Mouse (Mus musculus) layer of hippocampus, adult 18-20 months (tissue): ENCODE data around the gene Slco3a1. TPM values are rescaled to one million over a fixed set of nuclear protein-coding genes. Genes with fewer than 3 reads are reported as not detected.

Experiments used
- DNase-seq, 2 experiments: peaks; one replicate each; pipeline ENCODE4 v3.0.0; 2022; ENCODE audit warnings: low spot score in 2 of 2
- total RNA-seq, 2 experiments: library from RNA; stranded (reverse); gene quantifications; 2 replicates each; pipeline ENCODE4 v1.2.3; 2021

The Slco3a1 gene
- total RNA-seq, 2 experiments from 2014 or later: 51.9 to 53.4 TPM

DNA sequence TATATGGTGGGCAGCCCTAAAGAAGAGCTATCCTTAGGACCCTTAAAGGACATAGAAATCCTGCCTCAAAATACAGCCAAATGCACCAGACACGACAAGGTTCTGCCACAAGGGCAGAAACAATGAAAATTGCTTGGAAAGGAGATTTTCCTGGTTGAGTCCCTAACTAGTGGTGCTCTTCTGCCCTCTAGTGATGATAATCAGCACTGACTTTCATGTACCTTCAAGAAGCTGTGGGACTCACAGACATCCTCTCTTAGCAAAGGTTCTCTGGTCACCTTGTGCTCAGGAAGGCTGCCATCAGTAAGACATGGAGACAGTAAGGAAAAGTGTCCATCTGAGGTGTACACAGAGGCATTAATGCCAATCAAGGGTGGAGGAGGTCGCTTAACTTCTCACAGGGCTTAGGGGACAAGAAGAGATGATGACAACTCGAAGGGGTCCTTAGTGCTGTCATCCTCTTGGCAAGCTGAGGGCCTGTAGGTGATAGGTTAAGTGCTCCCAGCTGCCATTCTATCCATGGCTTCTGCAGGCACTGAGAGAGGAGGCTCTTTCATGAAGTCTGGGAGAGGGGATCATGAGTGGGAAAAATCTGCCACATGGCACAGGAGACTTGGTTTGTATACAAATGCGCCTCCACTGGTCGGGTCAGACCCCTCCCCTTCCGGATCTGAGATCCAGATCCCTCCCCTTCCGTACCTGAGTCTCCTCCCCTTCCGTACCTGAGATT, 199.9 kb downstream of the Slco3a1 start:
- peak; percentile 32 to 83 for DNase-seq

DNA sequence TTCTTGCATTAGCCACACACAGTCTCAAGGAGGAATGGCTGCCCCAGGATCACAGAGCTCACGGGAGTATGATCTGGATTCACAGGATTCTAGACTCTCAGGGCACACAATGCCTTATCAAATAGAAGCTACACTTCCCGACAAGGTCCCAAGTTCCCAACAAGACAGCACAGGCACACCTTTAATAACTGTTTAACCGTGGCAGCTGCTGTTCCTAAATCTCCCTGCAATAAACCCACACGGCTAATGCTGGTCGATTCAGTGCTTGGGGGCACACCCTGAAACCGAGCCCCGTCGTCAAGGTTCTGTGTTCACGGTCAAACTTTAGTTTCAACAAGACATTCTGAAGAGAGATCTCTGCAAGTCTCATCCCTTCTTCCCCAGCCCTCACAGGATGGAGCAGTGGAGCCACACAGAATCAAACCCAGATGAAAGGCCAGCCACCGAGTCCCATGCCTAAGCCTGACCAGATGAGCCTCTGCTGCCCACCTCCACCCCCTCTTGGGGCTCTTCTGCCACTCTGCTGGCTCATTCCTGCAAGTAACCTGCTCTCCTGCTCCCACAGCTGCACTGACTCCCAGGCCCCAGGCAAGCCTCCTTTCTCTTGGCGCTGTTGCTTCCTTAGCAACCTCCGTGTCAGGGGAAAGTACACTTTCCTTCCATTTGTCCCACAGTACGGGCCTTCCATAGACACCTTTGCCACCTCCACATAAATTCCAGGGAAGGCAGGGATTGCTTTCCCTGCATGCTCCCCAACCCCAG, 200.7 kb downstream of the Slco3a1 start:
- no peak for DNase-seq

DNA sequence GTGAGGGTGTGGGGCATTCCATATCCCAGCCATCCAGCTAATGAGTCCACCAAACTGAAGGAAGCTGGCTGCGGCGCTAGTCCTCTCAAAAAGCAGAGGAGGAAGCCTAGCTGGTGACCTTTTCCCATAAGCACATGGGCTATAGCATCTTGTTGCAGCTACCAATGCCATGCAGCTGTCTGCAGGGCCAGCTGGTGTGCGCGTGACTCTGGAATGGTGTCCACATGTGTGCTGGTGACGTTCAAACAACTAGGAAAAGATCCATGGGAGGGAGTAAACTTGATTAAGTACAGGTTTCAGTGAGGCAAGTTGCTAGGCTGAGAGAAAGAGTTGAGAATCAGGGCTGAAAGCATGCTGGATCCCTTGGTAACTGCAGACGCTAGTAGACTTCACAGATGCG, 201.3 kb downstream of the Slco3a1 start:
- DNase-seq: no peak

DNA sequence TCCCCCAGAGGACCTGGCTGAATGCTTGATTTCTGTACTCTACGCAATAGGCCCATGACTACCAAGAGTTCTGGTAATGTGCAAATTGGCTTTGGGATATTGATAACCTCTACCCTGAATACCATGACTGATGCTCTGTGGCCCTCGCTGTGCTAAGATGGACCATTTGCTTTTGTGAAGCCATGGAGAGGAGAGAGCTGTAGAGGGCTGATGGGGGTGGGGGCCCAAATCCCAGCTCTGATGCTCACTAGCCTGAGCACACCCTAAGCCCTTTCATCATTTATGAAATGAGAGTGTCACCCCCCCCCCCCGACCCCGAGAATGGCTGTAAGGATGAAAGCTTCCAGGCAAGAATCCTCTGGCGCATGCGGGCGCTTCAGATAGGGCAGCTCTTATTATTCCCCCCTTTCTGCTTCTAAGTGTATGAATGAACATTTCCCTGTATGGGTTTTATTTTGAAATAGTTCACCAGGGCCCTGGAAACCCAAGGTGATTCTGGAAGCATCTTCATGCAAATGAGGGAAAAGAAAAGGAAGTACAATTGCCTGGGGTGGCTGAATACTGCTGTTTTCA, 206.2 kb downstream of the Slco3a1 start:
- DNase-seq: no peak

DNA sequence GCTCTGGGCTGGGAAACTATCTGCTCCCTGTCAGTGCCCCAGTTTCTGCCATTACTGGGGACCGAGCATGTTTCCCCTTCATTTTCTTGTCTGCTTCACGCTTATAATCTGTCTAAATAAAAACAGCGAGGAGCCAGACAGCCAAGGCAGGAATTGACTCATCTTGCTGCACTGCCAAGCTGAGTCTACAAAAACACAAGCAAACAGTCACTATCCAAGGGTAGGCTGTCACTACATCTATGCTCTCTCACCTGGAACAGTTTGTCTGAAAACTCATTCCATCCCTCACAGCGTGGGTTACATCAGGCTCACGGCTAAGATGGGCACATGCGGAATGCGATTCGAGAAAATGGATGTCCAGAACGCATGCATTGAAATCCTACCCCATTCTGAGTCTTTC, 207.6 kb downstream of the Slco3a1 start:
- peak in 1 of 2 experiments; percentile 50 for DNase-seq

DNA sequence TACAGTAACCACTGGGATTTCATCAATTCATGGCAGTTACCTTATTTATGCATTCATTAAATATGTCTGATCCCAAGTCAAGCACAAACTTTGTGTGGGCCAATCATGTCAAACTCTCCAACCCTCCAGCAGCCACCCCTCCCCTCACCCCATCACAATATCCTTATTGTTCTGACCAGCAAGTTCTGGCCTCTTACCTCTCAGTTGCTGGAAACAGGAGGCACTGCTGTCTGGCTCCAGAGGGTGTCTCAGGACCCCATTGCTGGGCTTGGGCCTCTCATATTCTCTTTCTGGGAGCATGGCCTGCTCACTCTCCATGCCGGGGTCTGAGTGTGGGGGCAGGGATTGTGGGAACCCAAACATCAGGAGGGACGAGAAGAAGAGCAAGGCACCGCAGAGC, 208.1 kb downstream of the Slco3a1 start:
- no peak for DNase-seq

DNA sequence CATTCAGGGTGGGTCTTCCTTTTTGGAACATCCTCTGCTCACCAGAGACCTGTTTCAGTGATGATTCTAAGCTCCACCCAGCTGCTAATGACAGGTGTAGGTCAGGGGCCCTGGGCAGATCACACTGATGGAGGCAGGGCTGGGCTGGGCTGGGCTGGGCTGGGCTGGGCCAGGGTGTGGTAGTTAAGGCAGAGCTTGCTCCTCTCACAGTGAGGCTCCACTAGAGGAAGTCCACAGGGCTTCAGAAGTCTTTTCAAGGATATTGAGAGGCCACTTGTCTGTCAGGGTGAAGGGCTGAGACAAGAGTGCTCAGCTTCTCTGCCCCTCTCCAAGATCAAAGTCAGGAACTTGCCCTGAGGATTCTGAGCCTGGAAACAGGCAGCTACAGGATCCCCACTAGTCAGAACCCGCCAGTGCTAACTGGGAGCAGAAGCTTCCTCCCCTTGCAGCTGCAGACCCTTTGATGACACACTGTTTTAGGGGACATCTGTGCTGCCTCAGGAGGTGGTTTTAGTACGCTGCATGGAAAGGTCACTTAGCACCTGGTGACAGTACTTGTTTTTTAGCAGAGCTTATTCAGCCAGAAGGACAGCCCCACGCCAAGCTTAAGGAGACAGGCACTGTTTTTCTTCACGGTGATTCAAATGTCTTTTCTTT, 213.3 kb downstream of the Slco3a1 start:
- DNase-seq: no peak

DNA sequence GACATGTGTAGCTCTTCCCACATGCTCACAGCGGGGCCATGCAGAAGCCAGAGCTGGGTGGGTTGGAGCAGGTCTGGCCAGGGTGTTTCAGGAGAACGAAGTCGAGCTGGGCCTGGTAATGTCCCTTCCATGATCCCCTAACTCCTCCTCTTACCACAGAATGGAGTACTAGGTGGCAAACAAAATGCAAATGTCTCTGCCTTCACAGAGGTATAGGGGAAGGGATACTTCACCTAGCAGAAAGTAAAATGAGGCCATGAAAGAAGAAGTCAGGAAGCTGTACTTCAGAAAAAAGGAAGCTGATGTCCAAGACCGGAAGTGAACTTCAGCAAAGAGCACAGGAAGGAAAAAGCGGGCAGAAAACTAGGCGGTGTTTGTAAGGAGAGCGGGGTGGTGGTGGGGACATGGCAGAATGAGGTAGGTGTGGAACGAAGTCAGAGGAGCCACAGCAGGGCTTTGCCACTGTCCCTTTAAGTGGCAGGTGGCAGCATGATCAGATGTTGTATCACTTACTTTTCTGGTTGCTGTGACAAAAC, 214.1 kb downstream of the Slco3a1 start:
- DNase-seq: no peak

DNA sequence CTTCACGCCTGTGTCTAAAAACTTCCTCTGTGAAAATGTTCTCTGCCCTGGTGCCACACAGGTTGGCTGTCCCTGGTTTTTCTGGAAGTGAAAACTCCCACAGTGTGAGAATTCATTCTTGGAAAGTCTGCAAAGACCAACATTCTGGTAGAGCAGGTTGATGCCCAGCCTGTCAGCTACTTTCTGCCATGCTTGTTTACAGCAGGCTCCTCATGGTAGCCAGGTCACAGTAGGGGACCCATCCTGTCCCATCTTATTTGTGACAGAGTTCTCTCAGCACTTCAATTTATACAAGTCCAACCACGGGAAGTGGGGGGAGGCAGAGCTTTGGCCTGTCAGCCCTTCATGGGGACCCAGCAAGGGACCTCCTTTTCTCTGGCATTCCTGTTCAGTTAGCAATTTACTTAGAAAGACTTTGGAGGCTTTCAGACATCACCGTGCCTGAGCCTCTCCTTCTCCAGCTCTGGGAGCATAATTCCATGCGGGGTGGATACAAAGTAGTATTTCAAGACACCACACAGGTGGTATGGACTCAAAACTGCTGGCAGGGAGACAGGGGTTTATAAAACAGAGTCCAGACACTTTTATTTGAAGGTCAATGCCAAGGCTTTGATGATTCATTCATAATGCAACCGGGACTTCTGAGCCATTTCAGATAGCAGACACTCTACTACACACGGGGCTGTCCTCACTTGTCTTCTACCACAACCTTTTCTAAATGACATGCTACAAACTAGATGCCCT, 216.7 kb downstream of the Slco3a1 start:
- no peak for DNase-seq

DNA sequence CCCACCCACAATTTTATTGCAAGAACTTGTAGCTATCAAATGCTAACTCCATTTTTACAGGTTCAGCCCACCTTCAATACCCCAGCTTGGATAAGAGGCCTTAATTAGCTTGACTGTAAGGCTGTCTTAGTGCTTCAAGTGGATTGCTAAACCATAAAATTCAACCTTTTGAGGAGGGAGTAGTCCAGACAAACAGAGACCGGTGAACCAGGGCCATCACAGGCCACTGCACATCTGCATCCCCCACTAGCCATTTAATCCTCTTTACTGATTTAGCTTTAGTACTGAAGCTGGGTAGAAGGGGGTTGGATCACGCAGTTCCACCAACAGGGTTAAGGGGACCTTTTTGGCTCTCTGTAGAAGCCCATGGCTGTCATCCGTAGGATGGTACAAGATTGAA, 222.3 kb downstream of the Slco3a1 start:
- no peak for DNase-seq

DNA sequence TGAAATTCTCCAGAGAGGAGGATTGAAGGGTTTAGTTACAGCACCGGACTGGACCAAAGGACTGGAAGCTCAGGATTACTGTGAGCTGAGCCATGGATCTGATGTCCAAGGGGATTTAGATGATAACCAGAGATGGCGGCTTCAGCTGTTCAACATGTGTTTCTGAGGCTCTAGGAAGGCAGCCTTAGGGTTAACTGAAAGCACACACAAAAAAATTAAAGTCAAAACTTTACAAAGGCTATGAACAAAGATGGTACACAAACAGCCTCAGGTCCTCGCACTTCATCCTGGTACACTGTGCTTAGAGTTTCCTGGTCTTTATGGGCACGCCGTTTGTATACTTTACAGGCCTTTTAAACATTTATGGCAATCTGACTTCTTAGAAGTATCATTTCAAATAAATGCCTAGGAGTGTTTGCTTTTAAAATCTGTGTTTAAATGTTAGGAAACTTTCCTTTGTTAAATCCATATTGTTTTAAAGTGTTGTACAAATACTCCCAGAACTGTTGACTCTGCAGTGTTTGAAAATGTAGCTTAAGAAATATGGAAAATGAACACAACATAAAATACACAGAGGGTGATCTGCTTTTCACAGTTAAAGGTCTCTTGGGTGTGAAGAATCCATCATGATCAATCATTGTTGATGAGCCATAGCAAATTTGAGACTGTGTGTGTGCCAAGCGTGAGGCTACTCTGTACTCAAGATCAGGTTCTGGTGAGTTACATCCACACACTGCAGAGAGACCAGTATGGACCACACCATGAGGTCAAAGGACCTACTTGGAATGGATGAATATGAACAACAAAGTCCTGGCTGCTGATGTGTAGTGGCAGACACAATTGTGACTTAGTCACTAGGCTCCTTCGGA, 223.5 kb downstream of the Slco3a1 start:
- no peak for DNase-seq

DNA sequence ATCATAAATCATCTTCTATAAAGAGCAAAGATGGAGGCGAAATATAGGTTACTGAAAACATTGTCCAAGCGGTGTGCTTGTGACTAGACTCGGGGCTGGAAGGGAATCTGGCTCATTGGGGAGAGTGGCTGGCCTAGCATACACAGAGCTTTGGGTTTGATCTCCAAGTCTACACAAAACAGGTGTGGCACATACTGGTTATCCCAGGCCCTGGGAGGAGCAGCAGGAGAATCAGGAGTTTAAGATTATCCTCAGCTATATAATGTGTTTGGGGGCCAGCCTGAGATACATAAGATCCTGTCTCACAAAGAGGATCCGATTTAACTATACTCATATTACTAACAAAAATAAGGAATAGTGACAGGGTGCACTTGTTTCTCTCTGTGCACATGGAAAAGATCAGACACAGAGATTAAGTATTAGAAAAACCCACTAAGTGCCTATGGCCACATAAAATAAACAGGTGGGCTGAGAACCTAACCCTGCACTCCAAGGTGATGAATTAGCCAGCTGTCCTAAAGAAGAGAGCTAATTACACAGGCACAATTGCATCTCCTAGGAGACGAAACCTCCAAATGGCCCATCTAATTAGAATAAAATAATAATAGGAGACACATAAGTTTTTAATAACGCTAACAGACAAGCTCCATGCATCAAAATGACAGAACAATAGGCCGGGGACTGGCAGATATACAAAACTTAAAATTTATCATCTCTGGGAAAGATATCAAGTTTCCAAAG, 224.3 kb downstream of the Slco3a1 start:
- no peak for DNase-seq

DNA sequence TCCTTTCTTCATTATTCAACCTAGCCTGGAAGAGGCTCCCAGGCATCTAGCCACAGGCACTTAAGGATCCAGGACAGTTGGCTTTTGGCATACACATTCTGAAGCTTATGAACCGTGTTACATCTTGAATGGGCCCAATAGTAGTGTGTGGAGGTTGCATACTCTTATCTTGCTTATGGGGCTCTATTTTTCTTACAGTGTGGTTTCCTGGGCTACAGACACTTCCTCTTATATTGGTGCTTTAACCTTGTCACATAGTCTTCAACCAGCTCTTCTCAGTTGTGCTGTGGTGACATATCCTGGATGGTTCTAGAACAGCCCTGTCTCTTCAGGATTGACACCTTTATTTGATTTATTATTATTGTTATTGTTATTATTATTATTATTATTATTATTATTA, 225.6 kb downstream of the Slco3a1 start:
- DNase-seq: no peak

DNA sequence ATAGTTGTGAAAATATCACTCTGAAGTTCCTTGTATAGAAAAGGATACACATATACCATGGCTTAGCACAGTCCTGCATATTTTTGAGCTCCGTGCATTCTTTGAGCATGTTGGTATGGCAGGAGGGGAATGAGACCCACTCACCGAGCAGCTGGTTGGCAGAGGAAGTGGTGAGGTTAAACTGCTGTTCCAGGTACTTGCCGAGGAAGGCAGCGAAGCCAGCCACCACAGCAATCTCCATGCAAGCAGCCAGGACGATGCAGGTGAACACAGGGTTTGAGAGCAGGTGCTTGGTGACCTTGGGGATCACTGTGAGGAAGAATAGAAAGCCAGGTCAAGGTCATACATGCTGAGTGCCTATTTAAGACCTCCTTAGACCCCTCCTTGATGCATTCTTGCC, 226.9 kb downstream of the Slco3a1 start:
- no peak for DNase-seq

DNA sequence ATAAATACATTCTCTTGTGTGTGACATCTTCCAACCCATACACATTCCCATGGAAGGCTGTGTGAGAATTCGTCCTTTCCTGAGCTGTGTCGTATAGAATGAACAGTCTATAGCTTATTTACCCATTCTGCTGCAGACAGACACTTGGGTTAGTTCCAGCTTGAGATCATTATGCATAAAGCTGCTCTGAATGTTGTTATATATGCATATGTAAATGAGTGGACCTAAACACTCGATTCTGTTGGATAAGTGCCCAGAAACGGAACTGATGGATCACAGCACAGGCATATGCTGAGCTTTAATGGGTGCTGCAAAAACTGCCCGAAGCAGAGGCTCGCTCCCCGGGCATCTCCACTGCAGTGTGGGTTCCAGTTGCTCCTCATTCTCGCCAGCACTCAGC, 229.5 kb downstream of the Slco3a1 start:
- peak in 1 of 2 experiments; percentile 43 for DNase-seq

DNA sequence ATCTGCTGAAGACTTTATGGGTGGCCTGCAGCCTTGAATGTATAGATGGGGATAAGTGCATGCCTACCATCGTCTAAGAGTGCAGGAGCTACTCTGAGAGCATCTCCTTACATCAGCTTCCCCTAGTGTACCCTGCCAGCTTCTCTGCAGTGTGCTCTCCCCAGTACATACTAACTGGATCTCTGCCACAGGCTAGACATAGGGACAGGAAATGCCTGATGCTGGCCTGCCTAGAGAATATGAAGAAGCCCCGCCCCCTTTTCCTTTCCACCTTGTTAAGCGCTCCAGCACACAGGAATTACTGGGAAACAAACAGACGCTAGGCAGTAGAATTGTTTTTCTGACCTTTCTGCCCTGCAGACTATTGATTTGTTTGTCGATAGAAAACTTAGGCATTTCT, 230.9 kb downstream of the Slco3a1 start:
- DNase-seq: no peak

DNA sequence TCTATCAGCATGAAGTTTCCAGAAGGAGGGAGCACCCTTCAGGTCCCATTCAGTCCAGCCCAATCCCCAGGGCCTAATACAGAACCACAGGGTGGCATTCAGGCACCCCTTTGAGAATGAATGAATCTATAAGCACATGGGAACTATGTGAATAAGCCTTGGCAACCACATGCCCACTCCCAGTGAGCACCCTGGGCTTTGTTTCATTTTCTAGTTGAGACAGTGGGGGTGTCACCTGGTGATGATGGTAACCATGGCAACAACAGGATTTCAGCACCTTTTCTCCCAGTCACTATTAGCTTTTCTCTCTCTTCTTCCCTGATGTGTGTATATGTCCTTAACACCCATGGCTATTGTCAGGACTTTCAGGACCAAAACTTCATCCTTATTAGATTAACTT, 231.4 kb downstream of the Slco3a1 start:
- no peak for DNase-seq

DNA sequence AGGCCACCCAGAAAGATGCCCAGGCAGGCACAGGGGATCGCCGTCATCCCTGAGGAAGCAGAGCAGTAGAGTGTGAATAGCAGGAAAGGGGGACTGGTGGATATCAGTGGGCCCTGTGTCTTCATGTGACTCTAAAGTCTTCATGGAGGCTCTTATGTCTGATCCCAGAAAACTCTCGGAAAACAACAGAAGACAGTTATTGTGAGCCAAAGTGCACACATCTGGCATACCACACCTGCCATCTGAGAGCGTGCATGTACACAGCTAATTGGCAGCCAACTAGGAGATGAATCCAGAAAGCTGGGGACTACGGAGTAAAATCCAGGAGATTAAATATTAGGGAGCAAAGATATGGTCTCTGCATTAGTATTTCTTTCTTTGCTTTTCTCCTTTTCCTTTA, 233.9 kb downstream of the Slco3a1 start:
- no peak for DNase-seq

DNA sequence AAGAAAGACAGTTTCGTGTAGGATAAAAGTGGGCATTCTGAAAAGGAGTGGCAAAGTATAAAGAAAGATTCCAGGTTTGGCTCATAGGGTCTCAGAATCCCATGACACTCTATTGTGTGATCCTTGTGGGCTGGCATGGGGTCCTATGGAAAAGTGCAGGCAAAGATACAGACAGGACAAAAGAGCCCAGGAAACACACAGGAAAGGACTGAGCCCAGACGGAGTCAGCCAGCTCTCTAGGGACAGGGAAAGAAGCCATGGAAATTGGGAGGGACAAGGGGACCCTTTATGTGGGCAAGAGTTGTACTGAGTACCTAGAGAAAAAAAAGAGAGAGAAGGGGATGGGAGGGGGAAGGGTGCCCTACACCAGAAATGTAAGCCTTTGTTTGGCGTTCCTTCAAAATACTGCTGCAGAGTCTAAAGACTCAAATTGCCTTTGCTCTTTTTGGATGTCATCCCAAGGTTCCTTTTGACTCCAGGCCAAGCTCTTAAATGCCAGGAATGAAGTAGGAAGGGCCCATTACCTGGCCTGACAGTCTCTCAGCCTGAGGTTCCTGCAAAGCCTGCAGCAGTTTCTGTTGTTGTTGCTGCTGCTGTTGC, 238.6 kb downstream of the Slco3a1 start:
- DNase-seq: no peak
